Mouse (Mus musculus) cortical plate, adult 2 months (tissue): ENCODE results near the gene 1810010H24Rik.
A peak's percentile ranks its signal among the peaks of the same experiment; 100 is the strongest.

Experiments used
- CTCF ChIP-seq: fragments of 200-500 bp; IDR thresholded peaks from 2 replicates; pipeline ENCODE4 v1.5.1; 2011; ENCODE audit warnings: mild to moderate bottlenecking, control low read depth, low read length; ENCODE audit not compliant: insufficient read depth; ENCODE audit errors: extremely low read depth
- POLR2A ChIP-seq: fragments of 200-500 bp; IDR thresholded peaks from 2 replicates; pipeline ENCODE4 v1.6.1; 2011; ENCODE audit warnings: mild to moderate bottlenecking, low read length, control low read depth; ENCODE audit not compliant: insufficient read depth; ENCODE audit errors: extremely low read depth

GRCm38 (mm10) chr11:106980455-106980854, 45.0 kb upstream of the 1810010H24Rik start:
- TF ChIP-seq CTCF (peak; percentile 82), POLR2A (no peak)
